Mouse (Mus musculus) ES-E14 (cell line): Measurements from ENCODE around the gene Afg1l. TPM values are rescaled to one million over a fixed set of nuclear protein-coding genes. Genes with fewer than 3 reads are reported as not detected.

Experiments used
- DNase-seq: peaks from one replicate; pipeline ENCODE4 v3.0.0-alpha.2; 2013; ENCODE audit warnings: low read depth, low spot score
- H3K27ac ChIP-seq: 2 replicates; pipeline ENCODE4 v1.5.1; 2012; ENCODE audit warnings: low read depth, mild to moderate bottlenecking, low read length, moderate library complexity, mixed read lengths; ENCODE audit not compliant: poor library complexity, insufficient read depth, severe bottlenecking
- H3K36me3 ChIP-seq: 2 replicates; pipeline ENCODE4 v1.6.1; 2012; ENCODE audit warnings: mild to moderate bottlenecking, low read length, moderate library complexity, mixed read lengths; ENCODE audit not compliant: control insufficient read depth, poor library complexity, insufficient read depth, severe bottlenecking
- H3K4me1 ChIP-seq, 2 experiments: fragments of 150-350 bp in 1 of 2; sonication (generic) in 1 of 2; 2 replicates each; pipeline ENCODE4 v1.6.1; 2012; ENCODE audit warnings: low read length in 2 of 2, mild to moderate bottlenecking in 1 of 2, mixed read lengths in 1 of 2; ENCODE audit not compliant: control insufficient read depth in 2 of 2, insufficient read depth in 2 of 2, poor library complexity in 1 of 2
- H3K4me3 ChIP-seq, 2 experiments: fragments of 150-350 bp in 1 of 2; sonication (generic) in 1 of 2; 2 replicates each; pipeline ENCODE4 v1.5.1; 2012; ENCODE audit warnings: low read length in 2 of 2, low read depth in 1 of 2, mild to moderate bottlenecking in 1 of 2, mixed read lengths in 1 of 2; ENCODE audit not compliant: insufficient read depth in 1 of 2, poor library complexity in 1 of 2, severe bottlenecking in 1 of 2
- H3K9ac ChIP-seq: 2 replicates; pipeline ENCODE4 v1.6.1; 2012; ENCODE audit warnings: low read depth, mild to moderate bottlenecking, low read length, mixed read lengths; ENCODE audit not compliant: poor library complexity, insufficient read depth, severe bottlenecking
- H3K9me3 ChIP-seq: fragments of 150-350 bp; sonication (generic); 2 replicates; pipeline ENCODE4 v1.6.1; 2012; ENCODE audit warnings: low read depth, mild to moderate bottlenecking, low read length; ENCODE audit not compliant: control insufficient read depth, insufficient read depth
- CHD2 ChIP-seq: IDR thresholded peaks from 2 replicates; pipeline ENCODE4 v1.6.1; 2014; ENCODE audit warnings: mild to moderate bottlenecking, low read depth, low read length, inconsistent platforms
- HCFC1 ChIP-seq: IDR thresholded peaks from 2 replicates; pipeline ENCODE4 v1.6.1; 2012; ENCODE audit warnings: low read length, inconsistent platforms, borderline replicate concordance; ENCODE audit not compliant: insufficient read depth
- MAFK ChIP-seq: IDR thresholded peaks from 2 replicates; pipeline ENCODE4 v1.6.1; 2014; ENCODE audit warnings: mild to moderate bottlenecking, low read depth, low read length, inconsistent platforms; ENCODE audit not compliant: insufficient read depth
- ZC3H11A ChIP-seq: IDR thresholded peaks from 2 replicates; pipeline ENCODE4 v1.6.1; 2012; ENCODE audit warnings: low read depth, mild to moderate bottlenecking, inconsistent platforms, low read length, borderline replicate concordance
- ZNF384 ChIP-seq: IDR thresholded peaks from 2 replicates; pipeline ENCODE4 v1.6.1; 2012; ENCODE audit warnings: low read depth, low read length, inconsistent platforms
- in situ Hi-C, 2 experiments: fragments of 600-800 bp; cut with MboI; formaldehyde crosslinking; loops; one replicate each; pipeline ENCODE4 v1.15.1; 2025; ENCODE audit warnings: low sequenced_read_pairs in 2 of 2, inconsistent platforms in 1 of 2; ENCODE audit not compliant: unreplicated experiment in 2 of 2
- total RNA-seq: library from RNA; depleted of rRNA; stranded (reverse); fragments of 300-350 nt; gene quantifications from 2 replicates; pipeline ENCODE4 v1.2.3, GENCODE M21; 2012

Afg1l gene
- total RNA-seq, 1 experiment, result 7.7 TPM

DNA sequence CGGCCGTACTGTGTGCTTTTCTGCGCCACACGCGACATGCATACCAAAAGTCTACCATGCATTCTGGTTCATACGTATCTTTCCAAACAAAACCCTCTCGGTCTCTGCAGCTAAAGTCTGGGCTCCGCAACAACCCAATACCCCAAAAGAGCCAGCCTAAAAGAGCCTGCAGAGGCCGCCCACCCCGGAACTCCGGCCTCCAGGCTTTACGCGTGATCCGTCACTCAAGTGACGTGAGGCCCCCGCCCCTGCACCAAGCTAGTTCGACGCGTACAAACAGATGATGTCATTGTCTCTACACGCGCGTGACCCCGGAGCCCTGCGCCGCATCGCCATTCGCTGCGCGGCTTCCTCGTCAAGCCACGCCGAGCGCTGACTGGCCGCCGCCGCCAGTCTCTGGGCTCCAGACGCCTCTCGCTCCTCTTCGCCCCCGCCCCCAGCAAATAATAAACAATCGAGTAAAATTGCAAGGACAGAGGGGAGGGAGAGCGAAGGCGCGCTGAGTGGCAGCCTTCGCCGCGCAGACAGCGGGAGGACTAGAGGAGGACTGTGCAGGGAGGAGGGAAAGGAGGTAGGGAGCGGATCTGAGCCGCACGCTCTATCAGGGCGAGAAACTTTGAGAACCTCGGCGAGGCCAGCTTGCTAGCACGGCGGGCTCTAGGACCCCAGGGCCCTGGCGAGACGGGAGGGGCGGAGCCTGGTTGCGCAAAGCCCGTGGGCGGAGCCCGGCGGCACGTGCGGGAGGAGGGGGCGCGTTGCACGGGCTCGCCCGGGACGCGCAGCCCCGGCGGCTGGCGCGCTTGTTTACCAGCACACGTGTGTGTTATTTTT is 200.7 kb downstream of the Afg1l start:
- H3K36me3 ChIP-seq, result peaks cover 3% of the 10 kb centered on the region; the same call in 1 of the 2 replicates
- in situ Hi-C loops, result no loop called here
- TF ChIP-seq ZNF384 (no peak), HCFC1 (peak; percentile 64; the same call in 1 of the 2 replicates), ZC3H11A (no peak)
- DNase-seq, result peak; percentile 95
- H3K9ac ChIP-seq, result peak overlapping the region; percentile 86
- peak overlapping the region; percentile 76 to 77 for H3K4me3 ChIP-seq
- H3K4me1 ChIP-seq, result peaks cover 0 to 2% of the 10 kb centered on the region in 2 experiments; a peak in 2 of 4 replicates
- peak overlapping the region; percentile 82 for H3K27ac ChIP-seq
- H3K9me3 ChIP-seq, result peaks cover 1% of the 10 kb centered on the region; the same call in 1 of the 2 replicates

DNA sequence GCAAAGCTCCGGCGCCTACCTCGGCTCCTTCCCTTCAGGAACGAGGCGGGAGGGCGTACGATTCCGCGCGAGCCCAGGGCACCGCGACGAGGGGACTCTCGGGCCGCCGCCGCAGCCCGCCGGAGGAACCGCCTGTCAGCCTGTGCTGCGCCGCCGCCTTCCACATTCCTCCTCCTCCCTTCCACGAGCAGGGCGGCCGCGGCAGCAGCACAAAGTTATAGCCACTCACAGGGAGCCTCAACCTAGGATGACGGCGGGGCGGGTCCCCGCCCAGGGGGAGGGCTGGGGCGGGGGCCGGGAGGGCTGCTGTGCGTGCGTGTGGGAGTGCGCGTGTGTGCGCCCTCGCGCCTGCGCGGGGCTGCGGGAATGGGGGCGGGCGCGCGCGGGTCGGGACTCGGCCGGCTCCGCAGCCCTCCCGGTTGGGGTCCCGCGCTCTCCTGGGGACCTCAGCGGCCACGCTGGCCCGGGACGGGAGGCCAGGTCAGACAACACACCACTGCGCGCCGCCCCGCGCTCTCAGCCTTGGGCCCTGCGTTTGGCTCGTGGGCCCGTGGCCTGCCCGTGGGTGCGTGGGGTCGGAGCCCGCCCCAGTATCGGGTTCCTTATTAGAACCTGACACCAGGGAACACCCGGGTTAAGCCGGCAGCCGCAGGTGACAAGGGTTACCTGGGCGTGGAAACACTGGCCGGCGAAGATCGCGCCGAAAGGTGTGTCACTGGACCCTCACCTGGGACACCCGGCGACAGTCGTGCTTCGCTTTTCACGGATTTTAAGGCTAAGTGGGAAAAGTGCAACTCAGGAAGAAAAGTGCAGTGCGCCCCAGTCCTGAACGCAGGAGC is 201.6 kb downstream of the Afg1l start, which contains the start of gene Foxo3:
Gene Foxo3 (minus strand): TSS at position 249 of the 839 bp plus-strand sequence.
- Histone ChIP-seq H3K9ac (peak within 1 kb of the TSS; percentile 79), H3K4me1 (peaks cover 0 to 3% of the 10 kb centered on the region in 2 experiments; a peak in 2 of 4 replicates), H3K4me3 (peak within 1 kb of the TSS; percentile 76 to 77), H3K27ac (no peak within 1 kb of the TSS), H3K9me3 (peaks cover 1% of the 10 kb centered on the region; the same call in 1 of the 2 replicates), H3K36me3 (peaks cover 3% of the 10 kb centered on the region; the same call in 1 of the 2 replicates)
- in situ Hi-C loops, result no loop called here
- TF ChIP-seq ZNF384, result no peak
- TF ChIP-seq HCFC1, result peak; percentile 59; the same call in 1 of the 2 replicates
- peak; percentile 66 for DNase-seq

DNA sequence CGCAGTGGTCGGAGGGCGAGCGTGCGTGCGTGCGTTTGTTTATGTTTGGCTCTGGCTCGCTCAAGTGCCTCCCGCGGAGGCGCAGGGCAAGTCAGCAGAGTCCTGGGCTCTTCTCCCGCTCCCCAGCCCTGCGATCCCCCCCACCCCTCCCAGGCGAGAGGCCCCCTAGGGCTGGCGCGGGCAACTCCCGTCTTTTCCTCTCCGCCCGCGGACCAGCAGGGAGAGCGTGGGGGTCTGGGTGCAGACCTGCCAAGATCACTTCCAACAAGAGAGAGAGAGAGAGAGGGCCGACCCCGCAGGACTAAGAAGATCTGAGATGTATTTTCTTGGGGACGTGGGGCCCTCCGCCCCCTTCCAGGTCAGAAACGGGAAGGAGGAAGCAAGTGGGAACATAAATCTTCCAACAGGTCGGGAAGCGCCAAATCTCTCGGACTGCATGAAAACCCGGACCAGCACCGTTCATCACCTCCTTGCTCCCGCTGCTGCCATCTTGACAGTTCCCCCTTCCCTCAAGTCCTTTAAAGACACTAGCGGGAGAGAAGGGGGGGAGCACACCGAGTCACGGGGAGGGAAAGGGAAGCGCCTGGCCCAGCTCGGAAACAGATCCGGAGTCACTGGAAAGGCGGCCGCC is 202.4 kb downstream of the Afg1l start:
- in situ Hi-C loops, result no loop called here
- no peak for TF ChIP-seq HCFC1
- TF ChIP-seq CHD2, result no peak
- no peak for TF ChIP-seq MAFK
- no peak for TF ChIP-seq ZNF384
- no peak for TF ChIP-seq ZC3H11A
- DNase-seq, result no peak
- Histone ChIP-seq H3K9me3 (no peaks in the 10 kb centered on the region), H3K4me1 (peaks cover 4% of the 10 kb centered on the region in 2 experiments; a peak in 2 of 4 replicates), H3K9ac (peak overlapping the region; percentile 79), H3K27ac (no peak overlapping the region), H3K4me3 (peak overlapping the region; percentile 76 to 77), H3K36me3 (peaks cover 9% of the 10 kb centered on the region; the same call in 1 of the 2 replicates)

DNA sequence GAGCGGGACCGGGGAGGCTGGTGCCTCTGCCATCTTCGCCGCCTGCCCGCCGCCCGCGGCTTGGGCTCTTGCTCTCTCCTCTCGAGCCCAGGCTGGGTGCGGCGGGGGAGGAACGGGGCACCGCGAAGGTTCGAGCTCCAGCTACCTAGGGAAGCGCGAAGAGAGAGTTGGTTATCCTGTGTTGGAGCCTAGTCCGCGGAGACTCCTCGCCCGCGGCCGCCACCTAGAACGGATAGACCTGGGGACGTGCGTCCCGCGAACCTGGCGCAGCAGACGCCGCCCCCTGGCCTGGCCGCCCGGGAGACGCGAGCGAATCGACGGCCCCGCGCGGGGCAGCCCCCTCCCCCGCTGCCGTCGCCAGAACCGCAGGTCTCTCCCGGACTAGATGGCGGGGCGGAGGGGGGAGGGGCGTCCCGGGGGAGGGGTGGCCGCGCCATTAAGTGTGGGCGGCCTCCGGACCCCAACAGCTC is 202.9 kb downstream of the Afg1l start:
- peak overlapping the region; percentile 79 for H3K9ac ChIP-seq
- peak overlapping the region; percentile 76 to 77 for H3K4me3 ChIP-seq
- peaks cover 9% of the 10 kb centered on the region; the same call in 1 of the 2 replicates for H3K36me3 ChIP-seq
- TF ChIP-seq MAFK (no peak), HCFC1 (no peak), CHD2 (no peak), ZNF384 (no peak), ZC3H11A (no peak)
- DNase-seq, result no peak
- H3K4me1 ChIP-seq, result peaks cover 4% of the 10 kb centered on the region in 2 experiments; a peak in 2 of 4 replicates
- no peak overlapping the region for H3K27ac ChIP-seq
- no peaks in the 10 kb centered on the region for H3K9me3 ChIP-seq
- in situ Hi-C loops, result no loop called here
